Mouse (Mus musculus) adrenal gland, adult (tissue): ENCODE measurements around the gene Siva1.

Experiments
- DNase-seq, 2 experiments: peaks; one replicate each; pipeline ENCODE4 v3.0.0; 2022 to 2023; ENCODE audit warnings: low spot score in 1 of 2; ENCODE audit not compliant: inconsistent age in 2 of 2

Gene Siva1

DNA sequence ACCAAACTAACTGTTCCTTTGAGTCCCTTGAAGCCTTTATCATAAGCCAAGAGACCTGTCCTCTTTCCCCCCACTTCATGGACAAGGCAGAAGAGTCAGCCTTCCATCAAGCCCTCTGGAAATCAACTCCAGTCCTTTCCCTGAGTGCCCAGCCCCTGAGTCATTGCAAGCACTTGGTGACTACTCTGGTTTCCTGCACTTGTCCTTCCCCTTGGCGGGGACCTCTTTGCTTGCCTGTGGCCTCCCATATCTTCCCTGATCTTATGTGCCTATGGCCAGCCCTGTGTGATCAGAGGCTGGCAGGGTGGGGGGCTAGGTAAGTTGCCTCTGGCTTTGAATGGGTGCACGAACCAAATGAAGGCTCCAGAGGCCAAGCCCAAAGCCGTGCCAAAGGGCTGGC, 22.6 kb upstream of the Siva1 start:
- no peak for DNase-seq

DNA sequence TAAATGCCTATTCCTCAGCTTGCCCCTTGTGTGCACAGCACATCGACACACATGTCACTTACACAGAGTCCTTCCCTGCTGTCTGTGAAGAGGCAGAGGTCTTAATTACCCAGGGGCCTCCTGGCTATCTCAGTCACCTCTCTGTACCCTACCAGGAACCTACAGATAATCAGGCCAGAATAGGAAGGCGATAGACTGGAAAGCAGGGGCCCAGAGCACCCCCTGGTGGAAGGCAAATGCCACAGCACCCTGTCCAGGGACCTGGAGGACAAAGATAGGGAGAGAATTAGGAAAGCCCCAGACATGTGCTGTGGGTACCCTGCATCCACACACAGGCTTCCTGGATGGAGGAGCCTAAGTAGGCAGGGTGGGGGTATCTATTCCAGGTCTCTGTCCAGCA, 20.7 kb upstream of the Siva1 start:
- DNase-seq, result peak; percentile 60 to 87

- no peak for DNase-seq
Observed at GRCm38 (mm10) chr12:112625700-112626099, 18.8 kb upstream of the Siva1 start.

- no peak for DNase-seq
Observed at GRCm38 (mm10) chr12:112626455-112626854, 18.0 kb upstream of the Siva1 start.

- DNase-seq, result no peak
Observed at GRCm38 (mm10) chr12:112627097-112627881, 17.2 kb upstream of the Siva1 start.

- DNase-seq, result peak in 1 of 2 experiments; percentile 70
Observed at GRCm38 (mm10) chr12:112628197-112628596, 16.3 kb upstream of the Siva1 start.

- DNase-seq, result peak; percentile 88 to 95
Observed at GRCm38 (mm10) chr12:112628928-112629721, 15.4 kb upstream of the Siva1 start.

GRCm38 (mm10) chr12:112630029-112630428, 14.4 kb upstream of the Siva1 start:
- DNase-seq, result no peak

DNA sequence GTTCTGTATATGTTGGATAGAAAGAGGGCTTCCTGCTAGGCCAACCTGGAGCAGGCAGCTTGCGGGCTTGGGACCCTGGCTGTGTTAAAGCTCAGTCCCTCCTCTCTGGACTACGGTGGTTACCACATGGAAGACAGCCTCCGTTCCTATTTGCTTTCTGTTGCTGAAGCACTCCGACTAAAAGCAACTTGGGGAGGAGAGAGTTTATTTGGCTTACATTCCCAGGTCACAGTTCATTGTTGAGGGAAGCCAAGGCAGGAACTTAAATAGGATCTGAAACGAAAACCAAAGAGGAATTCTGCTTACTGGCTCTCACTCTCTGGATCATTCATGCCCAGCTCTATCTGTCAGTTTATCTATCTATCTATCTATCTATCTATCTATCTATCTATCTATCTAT, 13.7 kb upstream of the Siva1 start:
- peak in 1 of 2 experiments; percentile 45 for DNase-seq

DNA sequence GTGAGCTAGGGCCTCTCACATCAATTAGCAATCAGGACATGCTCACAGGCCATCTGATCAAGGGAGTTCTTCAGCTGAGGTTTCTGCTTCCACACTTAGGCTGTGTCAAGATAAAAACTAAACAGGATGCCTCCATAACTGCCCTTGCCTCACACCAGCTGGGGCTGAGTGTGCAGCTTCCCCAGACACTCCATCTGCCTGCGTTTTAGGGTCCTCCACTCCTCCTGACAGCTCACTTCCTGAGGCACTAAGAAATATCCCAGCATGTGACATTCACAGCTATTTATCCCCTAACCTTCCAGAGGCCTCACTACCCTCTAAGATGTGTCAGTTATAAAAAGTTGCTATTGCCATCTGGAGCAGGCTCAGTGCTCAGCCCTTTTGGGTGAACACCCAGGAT, 13.0 kb upstream of the Siva1 start:
- no peak for DNase-seq

GRCm38 (mm10) chr12:112632084-112632777, 12.2 kb upstream of the Siva1 start:
- DNase-seq, result no peak

DNA sequence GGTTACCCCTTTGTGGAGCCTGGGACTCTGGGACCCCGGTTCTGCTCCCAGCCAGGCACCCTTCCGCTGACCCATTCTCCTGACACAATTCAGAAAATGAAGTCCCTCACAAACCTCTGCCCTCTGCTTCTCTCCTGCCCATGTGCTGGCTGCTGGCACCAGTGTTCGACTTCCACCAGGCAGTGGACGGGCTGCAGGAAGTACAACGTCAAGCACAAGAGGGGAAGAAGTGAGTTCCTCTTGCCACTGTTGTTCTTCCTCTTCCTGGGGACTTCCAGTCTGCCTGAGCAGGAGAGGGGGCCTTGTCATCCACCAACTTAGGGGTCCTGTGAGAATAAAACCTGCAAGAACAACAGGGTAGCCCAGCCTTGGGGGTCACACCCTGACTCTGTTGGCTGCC, 11.6 kb upstream of the Siva1 start:
- no peak for DNase-seq

- no peak for DNase-seq
Observed at GRCm38 (mm10) chr12:112633686-112634085, 10.8 kb upstream of the Siva1 start.

DNA sequence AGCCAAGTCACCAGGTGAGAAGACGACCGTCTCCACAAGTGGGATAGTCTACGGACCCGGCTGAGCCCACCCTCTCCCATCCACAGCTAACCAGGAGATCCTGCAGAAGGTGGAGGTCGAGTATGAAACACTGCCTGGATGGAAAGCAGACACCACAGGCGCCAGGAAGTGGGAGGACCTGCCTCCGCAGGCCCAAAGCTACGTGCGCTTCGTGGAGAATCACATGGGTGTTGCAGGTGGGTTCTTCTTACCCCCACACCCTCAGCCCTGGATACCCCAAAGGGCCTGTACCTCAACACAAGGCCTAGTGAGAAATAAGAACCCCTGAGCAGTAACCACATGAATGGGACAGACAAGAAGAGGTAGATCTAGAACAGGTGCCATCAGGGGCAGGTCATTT, 5.0 kb upstream of the Siva1 start:
- no peak for DNase-seq

GRCm38 (mm10) chr12:112643126-112643525, 1.4 kb upstream of the Siva1 start:
- peak in 1 of 2 experiments; percentile 44 for DNase-seq

- DNase-seq, result no peak
Observed at GRCm38 (mm10) chr12:112644855-112645506, 502 bp downstream of the Siva1 start.

- no peak for DNase-seq
Observed at GRCm38 (mm10) chr12:112646139-112646538, 1.7 kb downstream of the Siva1 start.

GRCm38 (mm10) chr12:112648081-112648480, 3.6 kb downstream of the Siva1 start:
- DNase-seq, result no peak

DNA sequence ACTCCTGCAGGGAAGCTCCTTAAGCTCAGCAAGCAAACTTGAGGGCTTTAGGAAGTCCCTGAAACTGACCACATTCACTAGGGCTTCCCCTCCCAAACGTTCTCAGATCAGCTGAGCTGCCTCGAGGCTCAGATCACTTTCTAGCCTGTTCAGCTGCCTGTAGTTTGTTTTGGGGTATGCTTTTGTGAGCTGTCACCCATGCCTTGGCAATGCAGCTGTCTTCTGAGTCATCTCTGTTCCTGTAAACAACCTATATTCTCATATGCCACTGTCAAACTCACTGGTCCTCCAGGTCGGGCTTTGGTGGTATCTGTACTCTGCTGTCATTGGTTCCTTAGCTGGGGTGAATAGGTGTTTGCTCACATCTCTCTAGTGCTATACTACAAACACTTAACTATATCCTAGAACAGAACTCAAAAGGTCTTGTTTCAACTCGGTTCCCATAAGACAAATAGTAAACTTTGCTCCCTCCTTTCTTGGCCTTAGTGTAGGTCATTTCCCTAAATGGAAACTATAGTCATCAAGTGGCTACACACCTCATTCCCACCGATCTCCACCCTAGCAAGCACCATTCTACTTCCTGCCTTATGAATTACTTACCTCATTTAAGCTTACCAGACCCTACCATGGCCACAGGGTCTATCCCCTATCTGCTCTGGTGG, 7.4 kb downstream of the Siva1 start:
- DNase-seq, result no peak

GRCm38 (mm10) chr12:112653157-112653824, 8.8 kb downstream of the Siva1 start:
- DNase-seq, result peak; percentile 87 to 95
